8 mouse cellular contexts compared by ENCODE assay signal in genomic region chr2:158886571-158886970, GRCm38 (mm10).
DNase-seq lines count a peak whose midpoint lies in the region; ATAC-seq and TF ChIP-seq lines count a peak whose summit lies in the region.
"Had no signal": no experiment of that assay in that cellular context is flagged by ENCODE, and none has a peak within 500 bp of the region (broad histone marks: within the 10 kb centered on the region; RNA-seq: fewer than 3 reads in every experiment).

No protein-coding gene starts in this region.

- DNase-seq in left cerebral cortex, adult 2 months (ENCODE audit: extremely low spot score in 1 of 2, low spot score in 2 of 2), result peak in 1 of 2 experiments; percentile 25
- DNase-seq in left cerebral cortex, adult 8-10 months (ENCODE audit: low spot score in 2 of 2), result no peak
- peak; percentile 65 for DNase-seq in ZHBTc4 (ENCODE audit: low read depth, low spot score)
- DNase-seq in embryonic facial prominence, embryonic 11.5 days (ENCODE audit: low spot score), result peak; percentile 51
- peak; percentile 46 for DNase-seq in testis, postnatal 14 days (ENCODE audit: low spot score)
- DNase-seq in layer of hippocampus, adult 18-20 months (ENCODE audit: low spot score in 2 of 2), result no peak
- DNase-seq in urinary bladder, adult 2 months (ENCODE audit: low spot score), result no peak

- no peaks in the 10 kb centered on the region for H3K27me3 ChIP-seq in embryonic facial prominence, embryonic 11.5 days (ENCODE audit: control insufficient read depth, insufficient read depth, low read length)

- H3K9ac ChIP-seq in embryonic facial prominence, embryonic 11.5 days (replicated peaks; ENCODE audit: low read length), result no peak overlapping the region

- peak; percentile 59 for TF ChIP-seq CTCF in left cerebral cortex, adult 2 months (IDR thresholded peaks at IDR 0.05)

- no peaks in the 10 kb centered on the region for H3K36me3 ChIP-seq in embryonic facial prominence, embryonic 11.5 days (replicated peaks; ENCODE audit: control insufficient read depth, insufficient read depth, low read depth, low read length)

- WGBS in embryonic facial prominence, embryonic 11.5 days, result 46% methylated on average over 6 of the region's 6 CpGs

- no peak for ATAC-seq in embryonic facial prominence, embryonic 11.5 days (replicated peaks; ENCODE audit: insufficient number of reproducible peaks, low FRiP score, low TSS enrichment, low read depth)

- no peak overlapping the region for H3K4me2 ChIP-seq in embryonic facial prominence, embryonic 11.5 days (ENCODE audit: low read depth, low read length)

- H3K4me1 ChIP-seq in embryonic facial prominence, embryonic 11.5 days (ENCODE audit: control insufficient read depth, insufficient read depth, low read length), result no peaks in the 10 kb centered on the region

- H3K9me3 ChIP-seq in embryonic facial prominence, embryonic 11.5 days (replicated peaks; ENCODE audit: control insufficient read depth, low read length), result no peaks in the 10 kb centered on the region

- H3K27ac ChIP-seq in left cerebral cortex, adult 2 months, result no peak overlapping the region
- no peak overlapping the region for H3K27ac ChIP-seq in embryonic facial prominence, embryonic 11.5 days (replicated peaks; ENCODE audit: low read depth, low read length)

- no peak overlapping the region for H3K4me3 ChIP-seq in left cerebral cortex, adult 2 months
- no peak overlapping the region for H3K4me3 ChIP-seq in embryonic facial prominence, embryonic 11.5 days (ENCODE audit: low read depth, low read length)
- H3K4me3 ChIP-seq: erythroblast, embryonic 14.5 days had no signal

- intact Hi-C loops in left cerebral cortex, adult 2 months (cut with DNase I), result no loop called here

Comparison
In these comparisons a context has a peak if more than half of its experiments do, and no peak if none do; other contexts are left out.
1. DNase-seq: peak in ZHBTc4 (single experiment), embryonic facial prominence, embryonic 11.5 days (single experiment) and testis, postnatal 14 days (single experiment); none in left cerebral cortex, adult 8-10 months (0 of 2), layer of hippocampus, adult 18-20 months (0 of 2) and urinary bladder, adult 2 months (single experiment).